Mouse (Mus musculus): ENCODE measurements around the gene Olfr1025-ps1.

Gene Olfr1025-ps1

GRCm38 (mm10) chr2:85914893-85915292 lies at the start of gene Olfr1025-ps1:
Olfr1025-ps1 (plus strand) TSS chr2:85915193.
- in situ Hi-C loops (cut with MboI; ENCODE audit: low sequenced_read_pairs), result no loop called here

DNA sequence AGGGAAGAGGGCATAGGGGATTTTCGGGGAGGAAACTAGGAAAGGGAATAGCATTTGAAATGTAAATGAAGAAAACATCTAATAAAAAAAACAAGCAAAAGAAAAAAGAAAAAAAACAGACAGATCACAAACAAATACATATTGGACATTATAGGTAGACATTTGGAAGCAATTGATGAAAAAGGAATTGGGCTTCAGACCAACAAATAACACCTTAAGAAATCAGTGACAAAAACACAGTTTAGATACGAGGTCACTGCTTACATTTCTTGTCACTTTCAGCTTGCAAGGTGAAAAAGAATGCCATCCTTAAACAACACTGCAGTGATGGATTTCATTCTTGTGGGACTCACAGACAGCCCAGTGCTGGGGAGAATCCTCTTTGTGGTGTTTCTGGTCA lies 46.7 kb upstream of the Olfr1025-ps1 start, which contains the start of gene Olfr1022:
Gene Olfr1022 (plus strand): TSS at position 301 of the 400 bp plus-strand sequence.
- in situ Hi-C loops (cut with MboI; ENCODE audit: low sequenced_read_pairs), result no loop called here

DNA sequence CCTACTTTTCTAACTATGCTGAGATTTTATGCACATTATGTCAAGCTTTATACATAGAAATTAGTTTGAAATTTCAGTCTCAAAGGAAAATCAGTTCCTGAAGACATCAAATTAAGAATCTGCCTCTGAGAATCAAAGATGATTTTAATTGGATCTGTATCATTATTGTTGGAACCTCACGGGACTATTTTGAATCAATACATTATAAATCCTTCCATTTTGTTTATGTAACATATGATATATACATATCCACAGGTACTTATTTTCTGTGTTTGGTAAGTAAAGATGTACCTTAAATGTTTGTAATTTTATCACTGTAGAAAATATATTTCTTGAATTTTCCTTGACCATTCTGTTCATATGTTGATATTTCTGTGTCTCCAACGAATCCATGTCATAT lies 29.7 kb upstream of the Olfr1025-ps1 start, which contains the start of gene Olfr1023:
Gene Olfr1023 (plus strand): TSS at position 301 of the 400 bp plus-strand sequence.
- in situ Hi-C loops (cut with MboI; ENCODE audit: low sequenced_read_pairs), result no loop called here

GRCm38 (mm10) chr2:85904952-85905351 lies 10.0 kb upstream of the Olfr1025-ps1 start, which contains the start of gene Olfr1024:
Olfr1024 (minus strand) TSS chr2:85905052.
- in situ Hi-C loops (cut with MboI; ENCODE audit: low sequenced_read_pairs), result no loop called here

GRCm38 (mm10) chr2:85913197-85913596 lies 1.8 kb upstream of the Olfr1025-ps1 start:
- in situ Hi-C loops (cut with MboI; ENCODE audit: low sequenced_read_pairs), result no loop called here

DNA sequence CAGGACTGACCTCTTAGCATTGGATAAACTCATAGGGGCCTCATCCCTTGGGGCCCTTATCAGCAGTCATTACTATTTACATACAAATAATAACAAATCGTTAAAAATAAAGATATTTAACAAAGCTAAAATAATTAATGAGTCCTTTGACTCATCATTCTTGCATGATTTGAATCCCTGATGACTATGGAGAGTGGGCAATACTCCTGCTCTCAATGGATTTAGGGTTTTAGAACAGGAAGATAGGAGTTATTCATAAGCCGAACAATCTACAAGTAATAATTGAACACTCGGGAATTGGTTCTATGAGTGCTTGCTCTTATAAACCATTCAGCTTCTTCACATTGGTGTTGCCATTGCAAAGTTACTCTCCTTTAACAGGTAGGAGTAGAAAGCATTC lies 6.3 kb downstream of the Olfr1025-ps1 start, which contains the start of gene Olfr1026:
Gene Olfr1026 (plus strand): TSS at position 301 of the 400 bp plus-strand sequence.
- in situ Hi-C loops (cut with MboI; ENCODE audit: low sequenced_read_pairs), result no loop called here

DNA sequence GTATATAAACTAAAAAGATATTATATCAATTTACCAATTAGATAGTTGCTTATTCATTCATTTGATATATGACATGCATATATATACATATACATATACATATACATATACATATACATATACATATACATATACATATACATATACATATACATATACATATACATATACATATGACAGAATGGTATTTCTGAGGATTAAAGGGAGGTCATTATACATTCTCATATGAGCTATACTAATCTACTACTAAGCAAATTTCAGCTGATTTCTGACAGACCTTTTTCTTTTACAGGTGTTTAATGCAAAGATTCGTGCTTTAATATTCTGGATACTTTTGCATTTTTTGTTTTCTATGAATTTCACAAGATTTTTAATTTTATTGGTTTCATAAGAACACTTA lies 35.1 kb downstream of the Olfr1025-ps1 start, which contains the start of gene Olfr1028:
Gene Olfr1028 (plus strand): TSS at position 301 of the 400 bp plus-strand sequence.
- in situ Hi-C loops (cut with MboI; ENCODE audit: low sequenced_read_pairs), result no loop called here

All from CH12F3 (cell line).